Mouse (Mus musculus) bone marrow macrophage, adult 2 months (primary cell): ENCODE measurements around the gene Slx4ip.

Experiments
- CTCF ChIP-seq: IDR thresholded peaks from 2 replicates; pipeline ENCODE4 v1.5.1; 2012; ENCODE audit warnings: low read depth, mild to moderate bottlenecking, low read length, moderate library complexity
- POLR2A ChIP-seq: IDR thresholded peaks from 2 replicates; pipeline ENCODE4 v1.6.1; 2012; ENCODE audit warnings: mild to moderate bottlenecking, low read depth, low read length, borderline replicate concordance

- TF ChIP-seq CTCF (no peak), POLR2A (no peak)
Measured at GRCm38 (mm10) chr2:137107946-137108345, 216.9 kb downstream of the Slx4ip start.
